Mouse (Mus musculus) lung, postnatal 4 days (tissue): ENCODE data around the gene Kif1b.
A peak's percentile ranks its signal among the peaks of the same experiment; 100 is the strongest.

Experiments
- DNase-seq, 2 experiments: peaks; one replicate each; pipeline ENCODE4 v3.0.0; 2021

The Kif1b gene

DNA sequence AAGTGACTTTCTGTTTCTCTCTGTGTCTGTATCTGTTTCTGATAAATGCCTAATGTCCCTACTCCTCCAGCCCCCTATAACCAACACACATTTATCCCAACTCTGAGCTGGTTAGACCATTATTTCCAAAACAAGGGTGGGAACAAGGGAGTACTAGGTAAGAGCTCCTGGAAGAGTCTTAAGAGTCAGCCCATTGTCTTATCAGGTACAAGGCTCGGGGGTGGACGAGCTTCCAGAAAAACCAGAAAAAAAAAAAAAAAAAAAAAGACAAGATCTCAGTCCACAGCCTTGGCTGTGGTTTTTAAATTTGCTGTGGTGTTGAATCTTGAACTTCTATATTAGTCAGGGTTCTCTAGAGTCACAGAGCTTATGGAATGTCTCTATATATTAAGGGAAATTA is 139.5 kb downstream of the Kif1b start:
- DNase-seq, result no peak

DNA sequence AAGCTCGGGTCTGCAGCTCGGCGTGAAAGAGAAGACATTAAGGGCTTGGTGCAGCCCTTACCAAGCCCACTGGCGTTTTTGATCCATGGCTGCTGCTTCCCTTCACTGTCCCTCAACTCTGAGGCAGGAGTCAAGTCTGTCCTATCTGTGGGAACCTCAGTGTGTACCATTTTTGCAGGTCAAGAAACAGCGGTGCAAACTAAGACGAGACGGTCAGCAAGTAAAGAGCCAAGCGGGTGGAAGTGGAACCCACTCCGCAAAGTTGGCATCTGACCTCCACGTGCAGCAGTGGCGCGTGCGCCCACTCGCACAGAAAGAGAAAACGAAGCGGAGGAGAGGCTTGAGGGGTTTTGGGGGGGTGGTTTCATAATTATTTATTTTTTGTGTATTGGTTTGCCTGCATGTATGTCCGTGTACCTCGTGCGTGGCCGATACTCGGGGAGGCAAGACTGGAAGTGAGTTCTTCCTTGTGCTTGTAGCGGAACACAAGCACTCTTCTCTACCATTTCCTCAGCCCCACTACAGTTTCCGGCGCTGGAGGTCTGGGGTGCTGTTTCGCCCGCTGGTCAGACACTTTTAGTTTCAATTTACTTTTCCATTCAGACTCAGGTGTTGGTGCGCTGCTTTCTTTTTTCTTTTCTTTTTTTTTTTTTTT is 140.4 kb downstream of the Kif1b start:
- peak; percentile 57 to 60 for DNase-seq

DNA sequence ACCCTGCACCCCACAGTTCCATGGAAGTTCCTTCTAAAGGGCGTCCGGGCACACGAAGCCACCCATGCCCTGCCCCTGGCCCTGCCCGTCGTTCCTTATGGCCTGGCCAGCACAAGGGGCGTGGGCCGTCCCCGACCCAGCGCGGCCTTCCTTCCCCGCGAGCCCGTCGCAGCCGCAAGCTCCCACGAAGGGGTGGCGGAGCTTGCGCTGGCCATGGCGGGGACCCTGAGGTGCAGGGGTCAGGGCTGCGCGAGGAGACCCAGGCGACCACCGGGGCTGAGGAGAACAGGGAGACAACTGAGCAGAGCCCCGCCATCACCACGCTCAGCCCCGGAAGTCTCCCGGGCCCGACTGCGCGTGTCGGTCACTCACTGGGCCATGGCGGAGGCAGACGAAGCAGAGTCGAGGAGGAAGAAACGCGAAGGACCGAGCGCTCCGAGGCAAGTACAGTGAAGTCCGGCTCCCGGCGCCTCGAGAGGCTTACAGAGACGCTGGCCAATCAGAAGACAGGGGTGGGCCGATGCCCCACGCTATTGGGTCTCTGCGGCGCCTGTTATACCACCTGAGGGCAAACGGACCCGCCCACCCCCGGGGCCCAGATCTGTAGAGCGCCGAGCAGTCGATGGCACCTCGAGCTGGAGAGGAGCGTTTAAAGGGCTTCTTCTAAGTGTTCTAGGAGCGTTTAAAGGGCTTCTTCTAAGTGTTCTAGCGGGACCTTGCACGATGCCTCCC is 141.1 kb downstream of the Kif1b start, which contains the start of gene Pgd:
Pgd (minus strand) TSS at position 557 of the 732 bp plus-strand sequence.
- peak; percentile 98 for DNase-seq

DNA sequence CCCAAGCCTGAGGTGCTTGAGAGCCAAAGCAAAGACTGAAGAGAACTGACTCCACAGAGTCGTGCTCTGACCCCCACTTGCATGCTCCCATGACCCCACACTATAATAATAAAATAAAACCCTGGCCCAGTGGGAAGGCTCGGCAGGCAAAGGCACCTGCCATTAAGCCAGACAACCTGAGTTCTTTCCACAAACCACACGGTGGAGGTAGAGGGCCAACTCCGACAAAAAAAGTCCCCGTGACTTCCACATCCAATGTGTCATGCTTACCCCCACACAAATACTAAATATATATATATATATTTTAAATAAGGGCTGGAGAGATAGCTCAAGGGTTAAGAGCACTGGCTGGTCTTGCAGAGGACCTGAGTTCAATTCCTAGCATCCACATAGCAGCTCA is 143.3 kb downstream of the Kif1b start:
- no peak for DNase-seq

DNA sequence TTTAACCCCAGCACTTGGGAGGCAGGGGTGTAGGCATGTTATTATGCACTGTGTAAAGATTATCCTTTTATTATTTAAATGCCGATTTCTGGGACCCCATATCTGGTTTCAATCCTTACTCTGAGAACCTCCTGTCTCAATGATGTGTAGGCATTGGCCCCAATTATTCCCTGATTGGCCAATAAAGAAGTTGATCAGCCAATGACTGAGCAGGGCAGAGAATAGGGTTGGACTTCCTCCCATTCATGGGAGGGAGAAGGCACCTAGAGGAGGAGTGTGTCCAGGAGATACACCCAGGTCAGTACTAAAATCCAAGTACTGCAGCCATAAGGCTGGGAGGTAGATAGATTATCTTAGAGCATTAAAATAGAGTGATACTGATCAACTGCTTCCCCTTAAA is 144.3 kb downstream of the Kif1b start:
- no peak for DNase-seq

DNA sequence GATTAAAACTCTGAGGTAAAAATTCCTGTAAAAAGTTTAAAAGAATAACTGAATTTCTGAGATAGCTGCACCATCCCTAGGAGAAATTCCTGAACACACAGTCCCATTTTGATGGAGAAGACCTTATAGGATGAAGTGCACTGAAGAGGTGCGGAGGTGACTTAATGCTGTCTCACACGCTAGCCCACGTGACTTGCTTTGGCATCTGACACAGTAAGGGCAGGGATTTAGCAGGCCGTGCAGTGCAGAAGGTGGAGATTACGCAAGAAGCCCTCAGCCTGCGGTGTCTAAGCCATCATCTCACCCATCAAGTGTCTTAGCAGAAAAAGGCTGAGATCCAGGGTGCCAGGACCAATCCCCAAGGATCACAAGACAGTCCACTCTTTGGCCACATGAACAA is 146.3 kb downstream of the Kif1b start:
- no peak for DNase-seq

DNA sequence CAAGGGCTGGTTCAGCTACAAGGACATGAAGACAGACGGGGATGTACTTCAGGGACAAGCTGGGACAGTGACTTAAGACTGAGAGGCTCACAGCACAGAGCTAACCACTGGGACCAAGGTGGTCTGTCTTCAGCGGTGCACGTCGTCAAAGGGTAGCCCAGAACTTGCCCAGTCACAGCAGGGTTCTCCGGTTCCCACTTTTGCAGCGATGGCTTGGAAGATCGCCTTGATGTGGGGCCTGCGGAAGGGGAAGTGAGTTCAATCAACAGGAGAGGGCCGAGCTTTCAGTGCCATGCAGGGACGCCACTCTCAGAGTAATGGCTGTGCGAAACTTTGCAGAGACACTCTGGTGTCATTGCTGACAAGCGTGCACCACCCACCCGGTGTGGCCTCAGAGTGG is 147.6 kb downstream of the Kif1b start:
- DNase-seq, result no peak

DNA sequence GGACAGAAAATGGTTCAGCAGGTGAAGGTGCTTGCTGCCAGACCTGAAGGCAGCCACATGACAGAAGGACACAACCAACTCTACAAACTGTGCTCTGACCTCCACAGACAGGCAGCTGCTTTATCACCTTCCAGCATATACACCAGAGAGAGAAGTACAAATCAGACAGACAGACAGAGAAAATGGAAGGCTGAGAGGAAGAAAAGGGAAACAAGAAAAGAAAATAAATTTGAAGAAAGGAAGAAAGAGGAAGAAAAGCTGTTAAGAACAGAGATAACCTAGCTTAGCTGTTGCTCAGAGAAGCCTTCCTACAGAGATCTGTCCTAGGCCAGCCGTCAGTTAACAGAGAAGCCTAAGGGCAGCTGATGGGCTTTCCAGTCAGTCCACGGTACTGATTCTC is 148.3 kb downstream of the Kif1b start:
- DNase-seq, result no peak

DNA sequence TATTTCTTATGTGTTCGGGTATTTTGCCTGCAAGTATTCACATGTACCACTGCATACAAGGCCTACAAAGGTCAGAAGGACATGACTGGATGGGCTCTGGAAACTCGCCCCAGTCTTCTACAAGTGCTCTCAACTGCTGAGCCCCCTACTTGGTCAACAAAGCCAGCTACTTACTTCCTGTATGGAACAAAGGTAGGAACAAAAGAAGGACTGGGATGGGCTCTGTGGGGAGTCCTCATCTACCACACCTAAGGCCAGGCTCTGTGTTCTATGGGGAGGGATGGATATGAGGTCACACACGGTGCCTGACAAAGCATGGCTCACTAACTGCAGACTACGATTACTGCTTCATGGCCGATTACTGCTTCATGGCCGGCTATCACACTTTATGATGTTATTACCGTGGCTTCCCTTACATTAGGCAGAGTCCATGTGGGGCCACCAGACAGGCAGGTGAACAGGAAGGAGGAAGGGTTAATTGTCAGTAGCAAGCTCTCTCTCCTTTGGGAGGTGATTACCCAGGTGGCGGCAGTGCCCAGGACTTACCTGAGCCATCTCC is 150.0 kb downstream of the Kif1b start:
- no peak for DNase-seq

DNA sequence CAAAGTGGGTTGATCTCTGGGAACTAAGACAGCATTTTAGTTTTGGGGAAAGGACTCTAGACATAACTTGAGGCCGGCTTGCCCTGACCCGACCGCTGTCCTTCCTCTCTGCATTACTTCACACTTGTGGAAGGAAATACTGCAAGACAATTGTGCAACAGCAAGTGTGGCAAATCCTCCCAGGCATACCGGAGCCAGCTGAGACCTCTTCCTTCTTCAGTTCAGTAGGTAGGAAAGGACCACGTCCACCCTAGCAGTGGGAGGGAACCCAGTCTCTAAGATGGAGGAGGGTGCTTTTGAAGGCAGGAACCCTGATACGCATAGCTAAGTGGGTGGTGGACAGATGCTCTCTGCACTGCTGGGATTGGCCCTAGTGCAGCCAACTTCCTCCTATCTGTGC is 151.8 kb downstream of the Kif1b start:
- DNase-seq, result peak; percentile 58 to 63

DNA sequence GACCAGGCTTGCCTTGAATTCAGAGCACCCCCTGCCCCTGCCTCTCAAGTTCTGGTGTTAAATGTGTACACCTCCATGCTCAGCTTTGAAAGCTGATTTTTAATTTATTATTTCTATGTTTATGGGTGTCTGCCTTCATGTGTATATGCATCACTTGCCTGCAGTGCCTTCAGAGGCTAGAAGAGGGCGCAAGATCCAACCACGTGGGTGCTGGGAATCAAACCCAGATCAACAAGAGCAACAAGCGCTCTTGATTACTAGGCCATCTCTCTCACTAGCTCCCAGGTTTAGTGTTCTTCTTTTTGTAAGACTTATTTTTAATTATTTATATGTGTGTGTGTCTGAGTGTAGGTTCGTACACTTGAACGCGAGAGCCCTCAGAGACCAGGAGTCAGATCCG is 152.6 kb downstream of the Kif1b start:
- no peak for DNase-seq

DNA sequence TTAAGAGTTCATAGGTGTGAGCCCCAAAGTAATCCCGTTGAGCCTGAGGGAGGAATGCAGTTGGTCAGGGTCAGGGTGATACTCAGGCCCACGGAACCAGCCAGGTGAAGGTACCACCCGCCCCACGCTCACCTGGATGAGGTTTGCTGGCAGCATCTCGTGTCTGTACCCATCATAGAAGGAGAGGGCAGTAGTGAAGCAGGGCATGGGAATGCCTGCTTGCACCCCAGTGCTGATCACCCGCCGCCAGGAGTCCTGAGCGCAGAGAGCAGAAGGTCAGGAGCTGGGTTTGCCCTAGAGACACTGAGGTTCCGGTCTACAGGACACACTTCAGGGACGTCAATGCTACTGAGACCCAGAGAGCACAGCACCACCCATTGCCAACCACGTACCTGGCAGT is 156.8 kb downstream of the Kif1b start:
- no peak for DNase-seq

DNA sequence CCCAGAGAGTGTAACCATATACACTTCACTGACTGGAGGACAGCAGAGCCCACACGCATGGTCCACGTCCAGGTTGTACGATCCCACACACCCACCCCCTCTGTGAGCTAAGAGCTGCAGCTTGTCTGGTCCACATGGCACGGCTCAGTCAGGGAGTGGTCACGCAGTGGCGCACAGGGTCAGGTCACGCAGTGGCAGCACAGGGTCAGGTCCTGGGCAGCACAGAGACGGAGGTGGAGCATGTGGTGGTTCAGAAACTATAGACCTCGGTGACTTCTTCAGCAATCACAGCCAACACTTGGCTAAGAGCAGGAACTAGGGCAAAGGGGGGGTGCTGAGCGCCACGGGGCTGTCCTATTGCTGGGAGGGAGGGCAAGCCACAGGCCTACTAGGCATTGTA is 157.2 kb downstream of the Kif1b start:
- no peak for DNase-seq

DNA sequence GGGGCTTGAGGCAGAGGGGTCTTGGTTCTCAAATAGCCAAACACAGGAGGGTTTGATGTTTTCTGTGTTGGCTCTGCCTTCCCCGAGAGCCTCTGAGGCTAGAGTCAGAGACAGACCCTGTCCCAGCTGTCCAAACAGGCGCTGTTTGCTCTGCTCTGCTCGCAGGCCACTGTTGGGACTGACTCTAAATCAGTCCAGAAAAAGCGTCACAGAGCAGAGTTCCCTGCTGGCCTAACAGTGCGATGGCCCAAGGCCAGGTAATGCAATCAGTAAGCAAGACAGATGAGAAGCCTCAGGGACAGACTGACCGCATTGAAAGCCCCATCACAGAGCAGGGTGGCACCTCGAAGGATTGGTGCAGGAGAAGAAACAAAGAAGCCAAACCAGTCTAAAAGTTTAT is 157.9 kb downstream of the Kif1b start:
- peak in 1 of 2 experiments; percentile 56 for DNase-seq

DNA sequence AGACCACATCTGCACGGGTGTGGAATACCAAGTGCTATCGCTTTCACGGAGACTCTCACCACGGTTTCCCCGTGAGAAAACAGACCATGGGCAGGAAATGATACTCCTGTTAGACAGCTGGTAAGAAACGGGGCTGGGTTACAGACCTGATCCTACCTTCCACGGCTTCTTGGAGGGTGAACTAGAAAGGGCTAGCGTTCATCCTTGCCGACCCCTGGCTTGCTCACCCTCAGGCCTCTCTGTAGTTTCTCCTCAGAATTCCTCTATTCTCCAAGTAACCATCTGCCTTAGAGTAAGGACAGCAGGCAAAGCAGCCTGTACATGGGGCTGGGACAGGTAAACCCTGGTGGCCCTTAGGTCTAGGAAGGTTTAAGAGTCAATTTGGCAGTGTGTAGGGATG is 158.3 kb downstream of the Kif1b start:
- DNase-seq, result no peak

DNA sequence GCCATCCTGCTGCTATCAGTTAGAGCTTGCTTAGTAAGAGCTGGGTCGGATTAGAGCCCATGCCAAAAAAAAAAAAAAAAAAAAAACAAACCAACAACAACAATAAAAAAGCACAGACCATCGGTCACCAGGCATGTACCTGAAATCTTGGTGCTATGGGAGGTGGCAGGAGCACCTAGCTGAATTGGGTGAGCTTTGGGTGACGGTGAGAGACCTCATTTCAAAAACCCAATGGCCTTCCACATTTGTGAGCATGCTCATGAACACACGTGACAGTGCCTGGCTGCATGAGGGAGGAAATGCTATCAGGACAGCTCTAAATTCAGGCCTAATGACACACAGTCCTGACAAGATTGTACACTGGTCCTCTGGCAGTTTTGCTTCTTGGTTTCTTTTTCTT is 159.4 kb downstream of the Kif1b start:
- no peak for DNase-seq

DNA sequence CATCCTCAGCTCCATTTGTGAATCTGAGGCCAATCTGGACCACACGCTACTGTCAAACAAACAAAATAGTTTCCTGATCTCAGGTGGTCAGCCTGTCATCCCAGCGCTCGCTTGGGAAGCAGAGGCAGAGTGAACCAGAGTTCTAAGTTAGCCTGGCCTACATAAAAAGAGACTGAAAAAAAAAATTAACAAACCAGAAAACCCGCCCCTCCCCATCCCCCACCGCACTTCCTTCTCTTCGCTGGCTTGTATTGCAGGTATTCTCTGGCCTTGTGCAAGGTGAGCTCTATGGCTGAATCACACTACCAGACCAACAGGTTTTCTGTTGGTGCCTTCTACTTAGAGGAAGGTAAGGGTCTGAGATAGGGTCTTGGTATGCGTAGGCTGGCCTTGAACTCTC is 160.0 kb downstream of the Kif1b start:
- no peak for DNase-seq

DNA sequence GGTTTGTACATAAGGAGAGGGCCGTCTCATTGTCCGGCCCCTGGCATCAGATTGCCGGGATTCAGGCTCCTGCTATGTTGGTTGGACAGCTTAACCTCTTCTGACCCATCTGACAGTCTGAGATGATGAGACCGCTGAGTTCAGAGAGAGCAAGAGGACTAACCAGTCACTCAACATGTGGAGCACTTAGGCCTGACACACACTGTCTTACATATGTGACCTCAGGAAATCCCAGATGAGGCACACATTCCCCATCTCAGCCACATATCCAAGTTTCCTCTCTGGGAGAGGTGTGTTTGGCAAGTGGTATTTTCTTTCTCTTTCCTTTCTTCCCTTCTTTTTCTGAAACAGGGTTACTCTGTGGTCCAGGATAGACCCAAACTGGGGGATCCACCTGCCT is 162.3 kb downstream of the Kif1b start:
- no peak for DNase-seq

DNA sequence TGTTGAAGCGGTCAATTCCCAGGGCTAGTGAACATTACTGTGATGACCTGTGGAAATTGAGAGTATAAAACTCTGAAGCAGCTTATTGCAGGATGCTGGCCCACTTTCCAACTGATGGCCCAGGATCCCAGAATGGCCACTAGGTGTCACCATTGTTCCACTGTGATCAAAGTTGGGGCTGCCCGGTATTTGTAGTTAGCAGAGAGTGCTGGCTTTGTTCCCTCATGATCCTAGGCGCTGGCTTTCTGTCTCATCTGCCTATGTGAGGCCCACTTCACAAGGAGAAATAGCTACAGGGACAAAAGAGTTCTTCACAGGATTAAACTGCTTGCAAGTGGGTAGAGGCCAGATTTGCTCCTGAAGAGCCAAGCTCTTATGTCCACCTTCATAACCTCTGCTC is 163.0 kb downstream of the Kif1b start:
- peak; percentile 76 to 87 for DNase-seq

DNA sequence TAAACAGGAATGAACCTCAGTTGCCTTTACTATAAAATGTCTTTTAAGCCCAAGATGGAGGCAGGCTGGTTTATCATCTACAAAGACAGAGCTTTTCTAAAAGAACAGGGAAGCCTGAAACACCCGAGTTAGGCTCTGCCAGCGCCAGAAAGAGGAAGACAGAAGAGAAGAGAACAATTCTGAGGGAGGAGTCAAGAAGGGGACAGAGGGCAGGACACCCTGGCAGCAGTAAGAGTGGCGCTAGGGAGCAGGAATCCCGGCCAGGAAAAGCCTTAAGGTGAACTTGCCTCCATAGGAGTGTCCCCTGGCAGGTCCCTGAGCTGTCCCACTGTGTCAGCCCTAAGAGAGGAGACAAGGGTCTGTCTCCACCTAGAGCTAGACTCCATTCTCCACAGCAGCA is 163.9 kb downstream of the Kif1b start:
- no peak for DNase-seq

DNA sequence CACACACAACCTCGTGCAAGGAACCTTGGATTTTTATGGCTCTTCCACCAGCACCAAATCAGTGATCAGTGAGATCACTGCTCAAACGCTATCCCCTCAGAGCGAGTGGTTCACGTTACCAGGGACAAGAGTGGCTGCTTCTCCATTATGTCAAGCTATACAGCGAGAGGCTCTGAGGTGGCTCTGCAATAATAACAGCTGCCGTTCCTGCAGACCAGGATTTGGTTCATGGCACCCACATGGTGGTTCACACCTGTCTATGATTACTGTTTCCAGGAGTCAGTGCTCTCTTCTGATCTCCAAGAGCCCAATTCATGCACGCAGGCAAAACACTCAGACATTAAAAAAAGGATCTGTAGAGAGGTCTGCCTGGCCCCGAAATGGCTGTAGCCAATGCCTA is 169.0 kb downstream of the Kif1b start:
- no peak for DNase-seq

DNA sequence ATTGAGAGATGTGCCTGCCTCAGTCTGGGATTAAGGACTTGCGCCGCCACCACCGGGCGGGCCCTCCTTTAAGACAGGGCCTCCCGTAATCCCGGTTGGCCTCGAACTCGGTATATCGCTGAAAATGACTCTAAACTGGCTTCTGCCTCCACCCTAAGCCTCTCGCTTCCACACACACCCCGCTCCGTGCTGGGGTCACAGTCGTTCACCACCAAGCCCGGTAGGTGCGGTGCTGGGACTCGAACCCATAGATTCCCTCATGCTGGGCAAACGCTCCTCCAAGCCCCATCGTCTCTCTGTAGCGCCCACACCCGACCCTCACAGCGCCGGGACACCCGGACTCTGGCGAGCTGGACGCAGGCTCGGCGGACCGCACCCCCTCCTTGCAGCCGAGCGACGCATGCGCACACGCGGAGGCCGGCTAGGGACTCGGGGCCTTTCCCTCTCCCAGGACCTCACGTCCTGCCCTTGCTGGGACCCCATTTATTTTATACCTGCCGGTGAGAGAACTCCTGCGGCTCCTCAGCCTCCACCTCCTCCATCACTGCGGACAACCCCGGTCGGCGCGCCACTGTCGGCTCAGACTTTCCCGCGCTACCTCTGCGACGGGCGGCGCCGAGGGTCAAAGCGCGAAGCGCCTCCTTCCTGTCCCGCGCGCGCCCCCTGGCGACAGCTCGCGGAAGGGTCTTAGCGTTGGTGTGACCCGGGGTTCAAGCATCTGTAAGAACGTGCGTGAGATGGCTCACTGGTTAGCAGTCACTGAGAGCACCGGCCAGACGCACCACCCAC is 170.3 kb downstream of the Kif1b start, which contains the start of gene Cenps:
Cenps (minus strand) TSS at position 648 of the 789 bp plus-strand sequence.
- peak; percentile 93 for DNase-seq

DNA sequence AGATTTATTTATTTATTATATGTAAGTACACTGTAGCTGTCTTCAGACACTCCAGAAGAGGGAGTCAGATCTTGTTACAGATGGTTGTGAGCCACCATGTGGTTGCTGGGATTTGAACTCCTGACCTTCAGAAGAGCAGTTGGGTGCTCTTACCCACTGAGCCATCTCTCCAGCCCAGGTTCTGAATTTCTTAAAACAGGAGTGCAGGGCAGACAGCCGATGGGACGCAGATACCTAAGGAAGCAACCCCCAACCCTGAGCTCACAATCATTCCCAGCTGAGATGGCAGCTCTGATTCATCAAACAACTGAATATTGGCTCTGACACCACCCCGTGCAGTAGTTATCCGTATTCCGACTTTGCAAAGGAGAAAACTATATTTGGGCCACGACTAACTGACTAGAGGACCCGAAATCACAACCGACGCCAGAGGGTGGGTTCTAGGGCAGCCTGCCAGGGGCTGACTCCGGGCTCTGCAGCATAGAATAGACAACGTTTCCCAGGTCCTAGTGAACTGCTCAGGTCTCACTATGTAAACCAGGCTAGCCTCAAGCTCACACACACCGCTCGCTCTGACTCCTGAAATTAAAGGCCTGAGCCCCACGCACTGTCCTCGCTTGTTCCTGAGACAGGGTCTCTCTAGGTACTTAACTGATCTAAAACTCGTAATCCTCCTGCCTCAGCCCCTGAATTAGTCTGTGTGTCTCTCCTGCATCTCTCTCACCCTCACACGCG is 171.2 kb downstream of the Kif1b start:
- no peak for DNase-seq
